Mouse (Mus musculus) limb, embryonic 12.5 days (tissue): Measurements from ENCODE around the gene Rai1. TPM values are rescaled to one million over a fixed set of nuclear protein-coding genes. Genes with fewer than 3 reads are reported as not detected.
A peak's percentile ranks its signal among the peaks of the same experiment; 100 is the strongest.

Source experiments
- ATAC-seq: fragments of 200-750 bp; cut with Nextera tagmentation; 2 replicates; pipeline ENCODE4 v1.8.0; 2017; ENCODE audit warnings: low read depth, moderate TSS enrichment; ENCODE audit not compliant: insufficient number of reproducible peaks, insufficient read depth, low FRiP score, low TSS enrichment
- H3K27ac ChIP-seq: fragments of 300-500 bp; sonication (generic); 2 replicates; pipeline ENCODE4 v1.5.1; 2016; ENCODE audit warnings: mild to moderate bottlenecking, moderate library complexity
- H3K27me3 ChIP-seq: fragments of 300-500 bp; sonication (generic); 2 replicates; pipeline ENCODE4 v1.6.1; 2016; ENCODE audit warnings: mild to moderate bottlenecking, moderate library complexity
- H3K36me3 ChIP-seq: fragments of 300-500 bp; sonication (generic); 2 replicates; pipeline ENCODE4 v1.6.1; 2016; ENCODE audit warnings: mild to moderate bottlenecking, moderate library complexity
- H3K4me1 ChIP-seq: fragments of 300-500 bp; sonication (generic); replicated peaks from 2 replicates; pipeline ENCODE4 v1.6.1; 2016
- H3K4me2 ChIP-seq: fragments of 300-500 bp; sonication (generic); 2 replicates; pipeline ENCODE4 v1.6.1; 2016; ENCODE audit warnings: mild to moderate bottlenecking, moderate library complexity
- H3K4me3 ChIP-seq: fragments of 300-500 bp; sonication (generic); replicated peaks from 2 replicates; pipeline ENCODE4 v1.5.1; 2016; ENCODE audit warnings: mild to moderate bottlenecking
- H3K9ac ChIP-seq: fragments of 300-500 bp; sonication (generic); replicated peaks from 2 replicates; pipeline ENCODE4 v1.6.1; 2016; ENCODE audit warnings: mild to moderate bottlenecking, moderate library complexity
- H3K9me3 ChIP-seq: fragments of 300-500 bp; sonication (generic); 2 replicates; pipeline ENCODE4 v1.6.1; 2016; ENCODE audit warnings: mild to moderate bottlenecking, moderate library complexity
- WGBS: fragments of 180-500 bp; shearing (Covaris S2); methylation state at CpG from one replicate; pipeline ENCODE4 v1.1.7; 2016; 5-methylcytosine and 5-hydroxymethylcytosine counted together
- polyA plus RNA-seq: library from polyadenylated mRNA; unstranded; fragments of >200 nt; fragmentation: Nextera tagmentation; extraction: Ambion mirVana; gene quantifications from 2 replicates; pipeline ENCODE4 v1.2.1, GENCODE M21; 2016

Gene Rai1
- polyA plus RNA-seq, 1 experiment from 2014 or later = 36.2 TPM

DNA sequence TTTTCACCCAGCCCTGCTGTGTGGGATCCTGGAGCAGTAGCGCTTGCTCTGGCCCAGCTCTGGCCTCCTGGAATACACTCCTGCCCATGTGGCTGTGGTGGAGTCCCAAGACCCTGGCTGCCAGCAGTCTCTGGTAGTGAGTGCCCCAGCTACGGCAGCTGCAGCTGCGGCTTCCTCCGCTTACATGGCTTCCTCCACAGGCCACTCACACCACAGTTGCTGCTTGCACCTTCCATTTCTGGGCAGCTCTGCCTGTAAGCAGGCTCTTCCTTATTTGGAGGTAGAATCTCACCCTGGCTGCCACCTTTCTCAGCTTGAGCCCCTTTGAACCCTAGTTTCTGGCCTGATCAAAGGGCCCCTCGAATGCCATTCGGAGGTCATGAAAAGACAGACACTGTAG is 25.7 kb downstream of the Rai1 start:
- 30% methylated on average over 6 of the region's 6 CpGs for WGBS
- Histone ChIP-seq H3K9ac (no peak overlapping the region), H3K4me3 (no peak overlapping the region), H3K27me3 (no peaks in the 10 kb centered on the region), H3K4me2 (no peak overlapping the region), H3K36me3 (0 out of 2 replicates have a peak, but pooled peaks cover 3% of the 10 kb centered on the region), H3K9me3 (no peaks in the 10 kb centered on the region), H3K4me1 (peaks cover 69% of the 10 kb centered on the region), H3K27ac (peak overlapping the region; percentile 59)
- ATAC-seq = no peak

- no peak for ATAC-seq
- peaks cover 60% of the 10 kb centered on the region for H3K4me1 ChIP-seq
- no peak overlapping the region for H3K27ac ChIP-seq
- WGBS = 92% methylated on average over 1 of the region's 1 CpGs
- no peaks in the 10 kb centered on the region for H3K27me3 ChIP-seq
- 0 out of 2 replicates have a peak, but pooled peaks cover 3% of the 10 kb centered on the region for H3K36me3 ChIP-seq
- no peak overlapping the region for H3K4me2 ChIP-seq
- H3K4me3 ChIP-seq = no peak overlapping the region
- H3K9ac ChIP-seq = no peak overlapping the region
- H3K9me3 ChIP-seq = no peaks in the 10 kb centered on the region
These were observed 27.2 kb downstream of the Rai1 start for GRCm38 (mm10) chr11:60132061-60132460.

DNA sequence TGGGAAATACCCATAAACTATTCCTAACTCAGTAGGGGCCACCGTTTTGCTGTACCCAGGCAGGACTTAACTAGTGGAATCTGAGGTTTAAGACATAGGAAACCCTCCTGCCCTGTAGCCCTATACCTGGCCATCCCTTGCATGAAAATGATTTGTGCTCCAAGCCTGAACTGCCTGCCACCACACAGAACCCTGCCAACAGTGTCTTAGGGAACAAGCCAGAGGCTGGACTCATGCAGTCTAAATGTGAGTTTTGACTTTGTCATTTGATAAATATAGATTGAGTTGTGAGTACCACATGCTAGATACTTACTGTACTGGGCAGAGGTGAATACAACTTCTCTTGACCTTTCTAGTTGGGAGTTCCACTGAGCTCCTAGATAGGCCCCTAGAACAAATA is 31.7 kb downstream of the Rai1 start:
- H3K4me1 ChIP-seq = peaks cover 50% of the 10 kb centered on the region
- H3K9me3 ChIP-seq = no peaks in the 10 kb centered on the region

DNA sequence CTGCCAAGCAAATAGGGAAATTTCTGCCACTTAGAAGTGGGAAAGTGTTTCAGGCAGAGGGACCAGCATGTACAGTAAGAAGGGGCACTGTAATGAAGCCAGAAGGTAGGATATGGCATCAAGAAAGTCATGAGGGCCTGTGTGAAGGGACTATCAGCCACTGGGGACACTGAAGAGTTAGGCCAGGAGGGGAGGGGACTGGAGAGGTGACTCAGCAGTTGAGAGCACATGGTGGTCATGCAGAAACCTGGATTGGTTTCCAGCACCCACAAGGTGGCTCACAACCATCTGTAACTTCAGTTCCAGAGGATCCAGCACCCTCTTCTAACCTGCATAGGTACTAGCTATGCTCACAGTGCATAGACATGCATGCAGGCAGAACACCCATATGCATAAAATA is 32.4 kb downstream of the Rai1 start:
- Histone ChIP-seq H3K4me3 (no peak overlapping the region), H3K27me3 (no peaks in the 10 kb centered on the region), H3K36me3 (no peaks in the 10 kb centered on the region; the same call in 1 of the 2 replicates), H3K9ac (no peak overlapping the region), H3K27ac (no peak overlapping the region), H3K4me2 (no peak overlapping the region), H3K9me3 (no peaks in the 10 kb centered on the region), H3K4me1 (peaks cover 57% of the 10 kb centered on the region)
- no peak for ATAC-seq

More for the DNA sequence above, 31.7 kb downstream of the Rai1 start:
- H3K36me3 ChIP-seq = 0 out of 2 replicates have a peak, but pooled peaks cover under 1% of the 10 kb centered on the region
- no peak overlapping the region for H3K27ac ChIP-seq
- no peak overlapping the region for H3K4me3 ChIP-seq
- H3K27me3 ChIP-seq = no peaks in the 10 kb centered on the region
- 72% methylated on average over 1 of the region's 1 CpGs for WGBS
- H3K4me2 ChIP-seq = no peak overlapping the region
- ATAC-seq = no peak
- H3K9ac ChIP-seq = no peak overlapping the region

DNA sequence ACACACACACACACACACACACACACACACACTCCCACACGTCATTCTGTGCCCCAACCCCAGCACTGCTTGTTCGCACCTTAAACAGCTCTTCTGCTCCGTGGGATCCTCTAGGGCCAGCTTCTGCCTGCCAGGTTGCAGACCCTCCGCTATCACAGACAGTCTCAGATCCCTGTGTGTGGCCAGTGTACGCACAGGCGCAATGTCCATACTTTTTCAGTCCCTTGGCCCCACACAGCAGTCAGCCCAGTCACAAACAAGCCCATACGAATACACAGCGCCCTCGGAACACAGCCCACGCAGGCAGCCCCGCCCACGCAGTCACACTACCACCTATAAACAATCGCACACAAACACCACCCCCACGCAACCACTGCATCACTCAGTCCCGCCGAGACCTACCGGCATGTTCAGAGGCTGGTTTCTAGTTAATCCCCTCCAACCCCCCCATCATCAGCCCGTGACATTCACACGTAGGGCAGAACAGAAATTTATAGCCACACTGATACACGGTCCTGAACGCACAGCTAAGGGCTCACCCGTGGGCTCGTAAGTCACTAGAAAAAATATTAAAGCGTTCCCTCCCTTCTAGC is 34.4 kb downstream of the Rai1 start:
- ATAC-seq = peak; percentile 58
- H3K36me3 ChIP-seq = peaks cover 14% of the 10 kb centered on the region
- H3K9ac ChIP-seq = peak overlapping the region; percentile 85
- no peaks in the 10 kb centered on the region for H3K9me3 ChIP-seq
- WGBS = 2% methylated on average over 24 of the region's 24 CpGs
- peak overlapping the region; percentile 94 for H3K27ac ChIP-seq
- H3K27me3 ChIP-seq = no peaks in the 10 kb centered on the region
- H3K4me2 ChIP-seq = peak overlapping the region; percentile 89
- H3K4me1 ChIP-seq = peaks cover 58% of the 10 kb centered on the region
- peak overlapping the region; percentile 65 for H3K4me3 ChIP-seq

- peak overlapping the region; percentile 85 for H3K9ac ChIP-seq
- peak overlapping the region; percentile 94 for H3K27ac ChIP-seq
- H3K4me3 ChIP-seq = peak overlapping the region; percentile 65
- H3K4me2 ChIP-seq = peak overlapping the region; percentile 89
- no peaks in the 10 kb centered on the region for H3K27me3 ChIP-seq
- H3K4me1 ChIP-seq = peaks cover 52% of the 10 kb centered on the region
- ATAC-seq = peak; percentile 77
- under 1% methylated on average over 66 of the region's 66 CpGs for WGBS
- no peaks in the 10 kb centered on the region for H3K9me3 ChIP-seq
- peaks cover 20% of the 10 kb centered on the region for H3K36me3 ChIP-seq
These were observed 35.0 kb downstream of the Rai1 start for GRCm38 (mm10) chr11:60139734-60140371.

- Histone ChIP-seq H3K27me3 (no peaks in the 10 kb centered on the region), H3K4me2 (peak overlapping the region; percentile 89), H3K4me1 (peaks cover 51% of the 10 kb centered on the region), H3K9ac (peak overlapping the region; percentile 85), H3K36me3 (peaks cover 29% of the 10 kb centered on the region), H3K27ac (peak overlapping the region; percentile 94), H3K4me3 (peak overlapping the region; percentile 65), H3K9me3 (no peaks in the 10 kb centered on the region)
- no peak for ATAC-seq
- 1% methylated on average over 29 of the region's 32 CpGs for WGBS
These were observed 35.9 kb downstream of the Rai1 start for GRCm38 (mm10) chr11:60140586-60141284.

DNA sequence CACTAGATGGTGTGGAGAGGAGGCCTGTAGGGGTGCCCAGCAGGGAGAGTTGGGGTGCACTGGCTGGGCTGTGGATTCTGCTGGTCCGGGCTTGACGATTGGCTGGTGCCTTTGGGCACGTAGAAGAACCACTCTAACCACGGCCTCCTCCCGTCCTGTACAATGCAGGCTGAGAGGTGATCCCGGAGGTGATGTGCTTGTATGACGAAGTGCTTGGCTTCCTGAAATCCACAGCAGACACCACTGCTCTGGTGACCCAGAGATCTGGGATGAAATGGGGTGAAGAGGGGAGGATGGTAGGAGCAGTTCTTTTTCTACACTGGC is 36.4 kb downstream of the Rai1 start:
- Histone ChIP-seq H3K4me3 (peak overlapping the region; percentile 65), H3K4me2 (peak overlapping the region; percentile 89), H3K36me3 (peaks cover 34% of the 10 kb centered on the region), H3K9ac (peak overlapping the region; percentile 85), H3K27me3 (no peaks in the 10 kb centered on the region), H3K4me1 (peaks cover 46% of the 10 kb centered on the region), H3K27ac (peak overlapping the region; percentile 94), H3K9me3 (no peaks in the 10 kb centered on the region)
- no peak for ATAC-seq
- WGBS = 11% methylated on average over 7 of the region's 7 CpGs

GRCm38 (mm10) chr11:60143086-60143485 is 38.3 kb downstream of the Rai1 start:
- Histone ChIP-seq H3K9ac (no peak overlapping the region), H3K27me3 (no peaks in the 10 kb centered on the region), H3K4me3 (no peak overlapping the region), H3K4me1 (peaks cover 45% of the 10 kb centered on the region), H3K9me3 (no peaks in the 10 kb centered on the region), H3K27ac (no peak overlapping the region), H3K4me2 (no peak overlapping the region), H3K36me3 (peaks cover 52% of the 10 kb centered on the region)
- WGBS = 80% methylated on average over 4 of the region's 4 CpGs
- no peak for ATAC-seq

DNA sequence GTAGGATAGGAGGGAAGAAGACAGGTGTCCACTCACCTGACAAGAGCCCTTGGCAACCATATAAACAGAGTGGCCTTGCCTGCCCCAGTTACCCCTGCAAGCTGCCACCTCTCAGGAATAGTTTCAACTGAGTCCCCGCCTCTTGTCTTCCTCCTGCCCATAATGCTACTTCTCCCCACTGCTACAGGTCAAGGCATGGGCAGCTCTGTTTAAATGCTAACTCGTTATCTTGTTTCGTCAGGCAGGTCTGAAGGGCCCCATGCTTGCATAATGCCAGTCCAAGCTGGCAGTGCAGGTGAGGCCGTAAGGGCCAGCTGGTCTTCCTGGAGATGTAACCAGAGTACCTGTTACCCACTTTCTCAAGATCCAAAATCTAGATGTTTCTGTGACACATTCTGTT is 41.4 kb downstream of the Rai1 start:
- no peak for ATAC-seq
- Histone ChIP-seq H3K4me2 (no peak overlapping the region), H3K27ac (no peak overlapping the region), H3K4me1 (peaks cover 24% of the 10 kb centered on the region), H3K9me3 (no peaks in the 10 kb centered on the region), H3K36me3 (peaks cover 80% of the 10 kb centered on the region), H3K9ac (no peak overlapping the region), H3K27me3 (no peaks in the 10 kb centered on the region), H3K4me3 (no peak overlapping the region)
- 90% methylated on average over 4 of the region's 4 CpGs for WGBS

GRCm38 (mm10) chr11:60148591-60148990 is 43.8 kb downstream of the Rai1 start:
- H3K4me2 ChIP-seq = no peak overlapping the region
- 84% methylated on average over 5 of the region's 5 CpGs for WGBS
- H3K9ac ChIP-seq = no peak overlapping the region
- H3K36me3 ChIP-seq = peaks cover 92% of the 10 kb centered on the region
- H3K27me3 ChIP-seq = no peaks in the 10 kb centered on the region
- 0 out of 2 replicates have a peak, but pooled peaks cover 5% of the 10 kb centered on the region for H3K4me1 ChIP-seq
- no peak overlapping the region for H3K4me3 ChIP-seq
- ATAC-seq = no peak
- H3K9me3 ChIP-seq = no peaks in the 10 kb centered on the region
- no peak overlapping the region for H3K27ac ChIP-seq
